Mouse (Mus musculus) Patski (cell line): Measurements from ENCODE around the gene Kcng4. TPM values are rescaled to one million over a fixed set of nuclear protein-coding genes. Genes with fewer than 3 reads are reported as not detected.

Experiments
- ATAC-seq: fragments of 100-300 bp; one replicate; pipeline ENCODE4 v1.8.0; 2021
- CTCF ChIA-PET: fragments of 350-600 bp; sonication (Branson Sonifier 250); formaldehyde crosslinking; loops from one replicate; lab custom pipeline; 2022; ENCODE audit warnings: inconsistent platforms; lab: Charles Lee
- POLR2A ChIA-PET: fragments of 350-600 bp; sonication (Branson Sonifier 250); formaldehyde crosslinking; loops from one replicate; lab custom pipeline; 2022; ENCODE audit warnings: antibody characterized with exemption, inconsistent platforms; lab: Charles Lee
- DNase-seq: peaks from one replicate; pipeline ENCODE4 v3.0.0-alpha.2; 2011; ENCODE audit warnings: low read depth, low spot score
- H3K27me3 ChIP-seq: fragments of 371-371 bp; one replicate; pipeline ENCODE4 v1.5.1; 2021
- CTCF ChIP-seq: fragments of 100-300 bp; IDR thresholded peaks from one replicate; pipeline ENCODE4 v1.5.1; 2021
- in situ Hi-C: fragments of 300-500 bp; cut with MboI; formaldehyde crosslinking; loops from 3 replicates; pipeline ENCODE4 v1.11.1; 2018; ENCODE audit warnings: low pct_unique_long_range_greater_than_20kb, mixed read lengths
- polyA plus RNA-seq: library from polyadenylated mRNA; unstranded; gene quantifications from one replicate; pipeline ENCODE4 v1.2.3, GENCODE M21; 2021

Kcng4 gene
- polyA plus RNA-seq, 1 experiment from 2014 or later: 0.06 TPM

GRCm38 (mm10) chr8:119641058-119641457, 5.6 kb upstream of the Kcng4 start:
- no peak for ATAC-seq
- no peak for TF ChIP-seq CTCF
- peaks cover 46% of the 10 kb centered on the region for H3K27me3 ChIP-seq
- POLR2A ChIA-PET: interaction anchor here (1.3 kb wide), 1 partner anchor 9 kb away, joined by 3 read pairs; no protein-coding TSS in a partner anchor
- CTCF ChIA-PET: no interaction called here
- in situ Hi-C loops: no loop called here
- no peak for DNase-seq

- DNase-seq: no peak
- no peak for TF ChIP-seq CTCF
- ChIA-PET POLR2A (no interaction called here), CTCF (no interaction called here)
- H3K27me3 ChIP-seq: peaks cover 42% of the 10 kb centered on the region
- no peak for ATAC-seq
- in situ Hi-C loops: no loop called here
Measured at GRCm38 (mm10) chr8:119639798-119640197, 4.3 kb upstream of the Kcng4 start.

- no peak for TF ChIP-seq CTCF
- H3K27me3 ChIP-seq: peaks cover 51% of the 10 kb centered on the region
- ChIA-PET CTCF (interaction anchor here (0.9 kb wide), 1 partner anchor 12 kb away, joined by 3 read pairs; no protein-coding TSS in a partner anchor), POLR2A (no interaction called here)
- in situ Hi-C loops: no loop called here
- ATAC-seq: no peak
- DNase-seq: no peak
Measured at GRCm38 (mm10) chr8:119638261-119638660, 2.8 kb upstream of the Kcng4 start.

GRCm38 (mm10) chr8:119637381-119637780, 1.9 kb upstream of the Kcng4 start:
- peaks cover 53% of the 10 kb centered on the region for H3K27me3 ChIP-seq
- ChIA-PET POLR2A (no interaction called here), CTCF (no interaction called here)
- TF ChIP-seq CTCF: no peak
- DNase-seq (no peak), ATAC-seq (no peak)
- in situ Hi-C loops: no loop called here

- TF ChIP-seq CTCF: no peak
- ChIA-PET CTCF (interaction anchor here (1.0 to 1.6 kb wide), 2 partner anchors 11 to 40 kb away, joined by 4 to 5 read pairs; no protein-coding TSS in a partner anchor), POLR2A (no interaction called here)
- DNase-seq: no peak
- ATAC-seq: no peak
- peaks cover 51% of the 10 kb centered on the region for H3K27me3 ChIP-seq
- in situ Hi-C loops: no loop called here
Measured at GRCm38 (mm10) chr8:119636766-119637165, 1.3 kb upstream of the Kcng4 start.

GRCm38 (mm10) chr8:119635958-119636357, 478 bp upstream of the Kcng4 start:
- in situ Hi-C loops: no loop called here
- no peak for TF ChIP-seq CTCF
- DNase-seq (no peak), ATAC-seq (no peak)
- ChIA-PET CTCF (interaction anchor here (1.0 to 1.6 kb wide), 2 partner anchors 11 to 41 kb away, joined by 4 to 5 read pairs; no protein-coding TSS in a partner anchor), POLR2A (interaction anchor here (0.9 kb wide), 1 partner anchor 55 kb away, joined by 4 read pairs; no protein-coding TSS in a partner anchor)
- H3K27me3 ChIP-seq: peaks cover 55% of the 10 kb centered on the region

GRCm38 (mm10) chr8:119634616-119635336, 704 bp downstream of the Kcng4 start:
- in situ Hi-C loops: no loop called here
- peaks cover 50% of the 10 kb centered on the region for H3K27me3 ChIP-seq
- DNase-seq (no peak), ATAC-seq (peak; percentile 48)
- POLR2A ChIA-PET: no interaction called here
- CTCF ChIA-PET: interaction anchor here (1.4 to 1.6 kb wide), 3 partner anchors 11 to 42 kb away, joined by 3 to 5 read pairs (median 4); no protein-coding TSS in a partner anchor
- TF ChIP-seq CTCF: no peak

GRCm38 (mm10) chr8:119632909-119633308, 2.6 kb downstream of the Kcng4 start:
- no peak for TF ChIP-seq CTCF
- CTCF ChIA-PET: interaction anchor here (1.2 kb wide), 1 partner anchor 11 kb away, joined by 3 read pairs; no protein-coding TSS in a partner anchor
- in situ Hi-C loops: no loop called here
- DNase-seq: no peak
- POLR2A ChIA-PET: interaction anchor here (0.6 to 1.2 kb wide), 3 partner anchors 15 to 1043 kb away, joined by 3 to 5 read pairs (median 4); no protein-coding TSS in a partner anchor
- no peak for ATAC-seq
- peaks cover 52% of the 10 kb centered on the region for H3K27me3 ChIP-seq

- no peak for TF ChIP-seq CTCF
- ChIA-PET POLR2A (interaction anchor here (0.6 kb wide), 1 partner anchor 1044 kb away, joined by 4 read pairs; no protein-coding TSS in a partner anchor), CTCF (interaction anchor here (1.2 kb wide), 1 partner anchor 11 kb away, joined by 3 read pairs; no protein-coding TSS in a partner anchor)
- peaks cover 56% of the 10 kb centered on the region for H3K27me3 ChIP-seq
- no peak for ATAC-seq
- in situ Hi-C loops: no loop called here
- DNase-seq: no peak
Measured at GRCm38 (mm10) chr8:119632246-119632645, 3.2 kb downstream of the Kcng4 start.

GRCm38 (mm10) chr8:119630841-119631240, 4.6 kb downstream of the Kcng4 start:
- POLR2A ChIA-PET: interaction anchor here (0.7 kb wide), 1 partner anchor 13 kb away, joined by 8 read pairs; no protein-coding TSS in a partner anchor
- no peak for ATAC-seq
- no peak for DNase-seq
- in situ Hi-C loops: no loop called here
- CTCF ChIA-PET: no interaction called here
- peaks cover 53% of the 10 kb centered on the region for H3K27me3 ChIP-seq
- TF ChIP-seq CTCF: no peak
